Comparison of ENCODE assay signal across 10 mouse cellular contexts in the genomic region with DNA sequence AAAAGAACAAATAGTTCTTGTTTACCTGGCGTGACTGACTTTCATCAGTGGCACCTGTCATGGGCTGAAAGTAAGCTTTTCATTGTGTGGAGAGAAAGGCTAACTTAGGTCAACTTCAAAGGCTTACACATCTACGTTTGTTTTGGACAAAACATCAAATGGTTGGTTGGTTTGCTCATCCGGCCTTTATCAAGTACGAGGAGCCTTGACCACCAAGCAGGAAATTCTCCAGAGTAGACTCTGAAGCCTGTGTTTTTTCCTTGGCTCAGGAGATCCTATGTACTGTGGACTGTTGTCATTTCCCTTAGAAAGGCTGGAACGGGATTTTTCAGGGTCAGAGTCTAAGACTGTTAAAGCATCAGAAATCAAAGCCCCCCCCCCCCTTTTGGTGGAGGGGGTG.
"Had no signal": no experiment of that assay in that cellular context is flagged by ENCODE, and none has a peak within 500 bp of the region (broad histone marks: within the 10 kb centered on the region; RNA-seq: fewer than 3 reads in every experiment).

No protein-coding gene starts in this region.

- H3K9ac ChIP-seq: limb, embryonic 12.5 days; liver, postnatal 0 days; midbrain, embryonic 13.5 days had no signal

- ATAC-seq: liver, postnatal 0 days; lung, postnatal 0 days; midbrain, embryonic 13.5 days had no signal

- H3K4me2 ChIP-seq: limb, embryonic 12.5 days; liver, embryonic 11.5 days; midbrain, embryonic 13.5 days had no signal

- H3K4me1 ChIP-seq: limb, embryonic 12.5 days; midbrain, embryonic 13.5 days had no signal

- H3K36me3 ChIP-seq: limb, embryonic 12.5 days; midbrain, embryonic 13.5 days had no signal

- H3K27me3 ChIP-seq: limb, embryonic 12.5 days; midbrain, embryonic 13.5 days had no signal

- H3K4me3 ChIP-seq: limb, embryonic 12.5 days; midbrain, embryonic 13.5 days had no signal

- DNase-seq: kidney, adult 2 months; kidney, postnatal 25 days; liver, postnatal 0 days; lung, postnatal 36 days; right cerebral cortex, postnatal 14 days; thymus, postnatal 14 days had no signal

- H3K27ac ChIP-seq: limb, embryonic 12.5 days; midbrain, embryonic 13.5 days had no signal

- H3K9me3 ChIP-seq: limb, embryonic 12.5 days; midbrain, embryonic 13.5 days had no signal
